Mouse (Mus musculus): ENCODE measurements around the gene Btbd9.

DNA sequence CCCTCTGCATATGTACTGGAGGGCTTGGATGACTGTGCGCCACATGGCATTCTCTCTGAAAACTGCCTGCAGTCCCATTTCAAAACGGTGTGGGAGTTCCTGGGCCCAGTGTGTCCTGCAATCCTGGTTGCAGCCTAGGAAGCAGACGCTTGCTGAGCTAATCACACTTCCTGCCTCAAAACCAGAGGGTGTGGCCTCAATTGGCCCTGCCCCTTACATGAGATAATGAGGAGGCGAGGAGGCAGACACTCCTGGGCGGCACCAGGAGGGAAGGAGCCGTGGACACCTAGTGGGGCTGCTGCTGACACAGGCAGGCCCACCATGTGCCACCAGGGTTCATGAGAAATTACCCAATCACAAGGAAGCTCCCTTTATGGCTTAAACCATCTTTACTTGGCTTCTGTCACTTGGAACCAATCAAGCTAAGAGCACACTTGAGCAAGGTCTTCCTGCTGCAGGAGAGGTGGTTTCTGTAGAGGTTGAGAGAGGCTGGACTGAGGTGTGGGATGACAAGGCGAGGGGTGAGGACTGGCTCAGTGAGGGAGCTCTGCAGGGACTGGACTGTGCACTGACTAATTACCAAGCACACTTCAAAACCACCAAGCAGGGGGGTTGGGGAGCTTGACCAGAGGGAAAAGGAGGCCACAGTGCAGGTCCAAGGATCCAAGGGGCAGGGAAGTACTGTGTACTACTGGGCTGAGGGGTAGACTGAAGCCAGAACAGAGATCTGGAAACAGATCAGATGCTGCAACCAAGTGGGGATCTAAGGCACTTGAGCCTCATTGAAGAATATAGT is 295.8 kb downstream of the Btbd9 start:
- TF ChIP-seq CTCF (conservative IDR thresholded peaks at IDR 0.05; ENCODE audit: insufficient read depth, insufficient read length, low read depth, low read length) (no peak), POLR2A (IDR thresholded peaks at IDR 0.05; ENCODE audit: low read depth, low read length) (no peak)
